Mouse (Mus musculus) liver, embryonic 15.5 days (tissue): ENCODE measurements around the gene Il25. TPM values are rescaled to one million over a fixed set of nuclear protein-coding genes. Genes with fewer than 3 reads are reported as not detected.
"Not testable (repeated sequence)": the region's sequence is repeated elsewhere in the genome, so short reads cannot be mapped to it uniquely, and the experiment has no call there.

Experiments used
- ATAC-seq: fragments of 200-750 bp; cut with Nextera tagmentation; 2 replicates; pipeline ENCODE4 v1.8.0; 2017; ENCODE audit warnings: moderate number of reproducible peaks, mild to moderate bottlenecking, moderate library complexity; ENCODE audit not compliant: insufficient read depth
- H3K27ac ChIP-seq: fragments of 300-500 bp; sonication (generic); replicated peaks from 2 replicates; pipeline ENCODE4 v1.5.1; 2015; ENCODE audit warnings: mild to moderate bottlenecking, inconsistent platforms
- H3K27me3 ChIP-seq: fragments of 300-500 bp; sonication (generic); 2 replicates; pipeline ENCODE4 v1.6.1; 2015; ENCODE audit warnings: mild to moderate bottlenecking, inconsistent platforms
- H3K36me3 ChIP-seq: fragments of 300-500 bp; sonication (generic); replicated peaks from 2 replicates; pipeline ENCODE4 v1.6.1; 2015; ENCODE audit warnings: moderate library complexity, mild to moderate bottlenecking, inconsistent platforms
- H3K4me1 ChIP-seq: fragments of 300-500 bp; sonication (generic); replicated peaks from 2 replicates; pipeline ENCODE4 v1.6.1; 2015; ENCODE audit warnings: inconsistent platforms
- H3K4me2 ChIP-seq: fragments of 300-500 bp; sonication (generic); 2 replicates; pipeline ENCODE4 v1.6.1; 2015; ENCODE audit warnings: moderate library complexity, mild to moderate bottlenecking, inconsistent platforms
- H3K4me3 ChIP-seq: fragments of 300-500 bp; sonication (generic); replicated peaks from 2 replicates; pipeline ENCODE4 v1.5.1; 2015; ENCODE audit warnings: mild to moderate bottlenecking, inconsistent platforms
- H3K9ac ChIP-seq: fragments of 300-500 bp; sonication (generic); 2 replicates; pipeline ENCODE4 v1.6.1; 2015; ENCODE audit warnings: moderate library complexity, mild to moderate bottlenecking, inconsistent platforms
- H3K9me3 ChIP-seq: fragments of 300-500 bp; sonication (generic); replicated peaks from 2 replicates; pipeline ENCODE4 v1.6.1; 2016; ENCODE audit warnings: inconsistent platforms
- WGBS: fragments of 180-500 bp; shearing (Covaris S2); methylation state at CpG from one replicate; pipeline ENCODE4 v1.1.7; 2015; ENCODE audit warnings: mixed read lengths; ENCODE audit not compliant: insufficient replicate concordance; 5-methylcytosine and 5-hydroxymethylcytosine counted together
- polyA plus RNA-seq: library from polyadenylated mRNA; unstranded; fragments of >200 nt; fragmentation: Nextera tagmentation; extraction: Ambion mirVana; gene quantifications from 2 replicates; pipeline ENCODE4 v1.2.1, GENCODE M21; 2015

Gene Il25
- polyA plus RNA-seq, 1 experiment from 2014 or later = not detected

- Histone ChIP-seq H3K27ac (no peak overlapping the region), H3K27me3 (0 out of 2 replicates have a peak, but pooled peaks cover 8% of the 10 kb centered on the region), H3K4me2 (no peak overlapping the region), H3K36me3 (no peaks in the 10 kb centered on the region), H3K9ac (no peak overlapping the region), H3K4me3 (no peak overlapping the region), H3K4me1 (no peaks in the 10 kb centered on the region), H3K9me3 (no peaks in the 10 kb centered on the region)
- 79% methylated on average over 7 of the region's 7 CpGs for WGBS
- no peak for ATAC-seq
These were observed 11.5 kb downstream of the Il25 start for GRCm38 (mm10) chr14:54943971-54944370.

- no peak for ATAC-seq
- H3K27ac ChIP-seq = no peak overlapping the region
- H3K27me3 ChIP-seq = 0 out of 2 replicates have a peak, but pooled peaks cover 8% of the 10 kb centered on the region
- H3K36me3 ChIP-seq = no peaks in the 10 kb centered on the region
- no peaks in the 10 kb centered on the region for H3K4me1 ChIP-seq
- no peak overlapping the region for H3K4me2 ChIP-seq
- 31% methylated on average over 2 of the region's 2 CpGs for WGBS
- no peak overlapping the region for H3K9ac ChIP-seq
- no peak overlapping the region for H3K4me3 ChIP-seq
- H3K9me3 ChIP-seq = no peaks in the 10 kb centered on the region
These were observed 12.4 kb downstream of the Il25 start for GRCm38 (mm10) chr14:54944939-54945338.

DNA sequence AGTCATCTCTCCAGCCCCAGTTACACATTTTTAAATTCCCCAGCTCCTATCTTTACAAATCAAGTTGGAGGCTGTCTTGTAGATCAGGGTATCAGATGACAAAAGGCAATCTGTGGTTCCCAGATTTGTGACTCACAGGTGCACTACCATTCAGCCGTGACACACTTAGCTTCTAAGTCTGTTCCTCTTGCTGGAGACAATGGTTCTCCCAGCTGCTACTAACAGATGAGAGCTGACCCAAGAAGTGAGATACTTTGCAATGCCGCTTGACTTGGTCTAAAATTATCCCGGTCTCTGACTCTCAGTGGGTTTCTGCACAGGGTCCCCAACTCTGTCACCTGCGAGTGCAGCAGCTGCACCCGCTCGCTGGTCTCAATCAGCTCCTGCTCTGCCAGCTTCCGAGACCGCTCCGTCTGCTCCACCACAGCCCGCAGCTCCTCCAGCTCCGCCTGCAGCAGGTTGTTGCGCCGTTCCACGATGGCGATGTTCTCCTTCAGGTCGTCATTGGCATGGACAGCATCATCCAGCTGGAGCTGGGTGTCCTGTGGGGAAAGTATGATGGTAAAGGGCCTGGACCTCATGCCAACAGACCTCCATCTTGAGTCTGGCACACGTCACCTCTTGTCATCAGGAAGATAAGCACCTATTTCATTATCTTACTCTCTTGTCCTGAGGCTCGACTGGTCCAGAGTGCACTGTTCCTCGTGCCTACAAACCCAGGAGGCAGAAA is 13.6 kb downstream of the Il25 start:
- 66% methylated on average over 19 of the region's 19 CpGs for WGBS
- Histone ChIP-seq H3K4me1 (no peaks in the 10 kb centered on the region), H3K4me2 (no peak overlapping the region), H3K9ac (no peak overlapping the region), H3K36me3 (no peaks in the 10 kb centered on the region), H3K27me3 (0 out of 2 replicates have a peak, but pooled peaks cover 6% of the 10 kb centered on the region), H3K4me3 (no peak overlapping the region), H3K27ac (no peak overlapping the region), H3K9me3 (no peaks in the 10 kb centered on the region)
- no peak for ATAC-seq

DNA sequence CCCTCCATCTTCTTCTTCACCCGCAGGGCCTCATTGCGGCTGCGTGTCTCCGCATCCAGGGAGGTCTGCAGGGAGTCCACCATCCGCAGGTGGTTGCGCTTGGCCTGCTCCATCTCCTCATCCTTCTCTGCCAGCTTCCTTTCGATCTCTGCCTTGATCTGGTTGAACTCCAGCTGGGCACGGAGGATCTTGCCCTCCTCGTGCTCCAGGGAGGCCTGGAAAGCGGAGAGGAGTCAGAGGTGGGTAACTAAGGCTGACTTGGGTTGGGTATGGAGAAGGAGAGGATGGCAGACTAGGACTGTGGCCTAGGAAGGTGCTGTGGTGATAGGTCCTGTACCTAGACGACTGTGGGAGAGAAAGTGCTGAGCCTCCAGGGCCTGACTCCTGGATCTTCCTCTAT is 14.5 kb downstream of the Il25 start:
- not testable (repeated sequence) for H3K9me3 ChIP-seq, H3K4me1 ChIP-seq, H3K9ac ChIP-seq, H3K27me3 ChIP-seq, H3K36me3 ChIP-seq, ATAC-seq, H3K4me3 ChIP-seq, H3K4me2 ChIP-seq, H3K27ac ChIP-seq
- WGBS = 68% methylated on average over 11 of the region's 11 CpGs

- Histone ChIP-seq H3K9ac (no peak overlapping the region), H3K36me3 (no peaks in the 10 kb centered on the region), H3K4me3 (no peak overlapping the region), H3K4me1 (no peaks in the 10 kb centered on the region), H3K27ac (no peak overlapping the region), H3K9me3 (no peaks in the 10 kb centered on the region), H3K4me2 (no peak overlapping the region), H3K27me3 (no peaks in the 10 kb centered on the region; the same call in 1 of the 2 replicates)
- ATAC-seq = no peak
- whole genome bisulfite sequencing = 60% methylated on average over 9 of the region's 9 CpGs
These were observed 16.3 kb downstream of the Il25 start for GRCm38 (mm10) chr14:54948781-54949180.

- Histone ChIP-seq H3K9ac (no peak overlapping the region), H3K9me3 (no peaks in the 10 kb centered on the region), H3K4me3 (no peak overlapping the region), H3K27ac (no peak overlapping the region), H3K4me1 (no peaks in the 10 kb centered on the region), H3K36me3 (no peaks in the 10 kb centered on the region), H3K27me3 (no peaks in the 10 kb centered on the region; the same call in 1 of the 2 replicates), H3K4me2 (no peak overlapping the region)
- 49% methylated on average over 12 of the region's 12 CpGs for WGBS
- no peak for ATAC-seq
These were observed 18.0 kb downstream of the Il25 start for GRCm38 (mm10) chr14:54950493-54950892.

- ATAC-seq = no peak
- 58% methylated on average over 6 of the region's 6 CpGs for WGBS
- H3K4me3 ChIP-seq = no peak overlapping the region
- H3K9me3 ChIP-seq = no peaks in the 10 kb centered on the region
- H3K27me3 ChIP-seq = no peaks in the 10 kb centered on the region; the same call in 1 of the 2 replicates
- no peaks in the 10 kb centered on the region for H3K4me1 ChIP-seq
- H3K27ac ChIP-seq = no peak overlapping the region
- H3K4me2 ChIP-seq = no peak overlapping the region
- no peaks in the 10 kb centered on the region for H3K36me3 ChIP-seq
- no peak overlapping the region for H3K9ac ChIP-seq
These were observed 19.1 kb downstream of the Il25 start for GRCm38 (mm10) chr14:54951587-54951986.

GRCm38 (mm10) chr14:54953664-54954206 is 21.2 kb downstream of the Il25 start:
- no peaks in the 10 kb centered on the region for H3K9me3 ChIP-seq
- ATAC-seq = no peak
- H3K4me3 ChIP-seq = no peak overlapping the region
- WGBS = 67% methylated on average over 8 of the region's 8 CpGs
- H3K27ac ChIP-seq = no peak overlapping the region
- H3K9ac ChIP-seq = no peak overlapping the region
- H3K27me3 ChIP-seq = no peaks in the 10 kb centered on the region; the same call in 1 of the 2 replicates
- no peak overlapping the region for H3K4me2 ChIP-seq
- no peaks in the 10 kb centered on the region for H3K36me3 ChIP-seq
- H3K4me1 ChIP-seq = no peaks in the 10 kb centered on the region

- no peaks in the 10 kb centered on the region for H3K36me3 ChIP-seq
- no peak overlapping the region for H3K27ac ChIP-seq
- no peaks in the 10 kb centered on the region for H3K9me3 ChIP-seq
- WGBS = 57% methylated on average over 3 of the region's 3 CpGs
- no peak overlapping the region for H3K4me3 ChIP-seq
- ATAC-seq = no peak
- no peaks in the 10 kb centered on the region for H3K4me1 ChIP-seq
- no peaks in the 10 kb centered on the region; the same call in 1 of the 2 replicates for H3K27me3 ChIP-seq
- H3K9ac ChIP-seq = no peak overlapping the region
- H3K4me2 ChIP-seq = no peak overlapping the region
These were observed 22.0 kb downstream of the Il25 start for GRCm38 (mm10) chr14:54954474-54954873.

DNA sequence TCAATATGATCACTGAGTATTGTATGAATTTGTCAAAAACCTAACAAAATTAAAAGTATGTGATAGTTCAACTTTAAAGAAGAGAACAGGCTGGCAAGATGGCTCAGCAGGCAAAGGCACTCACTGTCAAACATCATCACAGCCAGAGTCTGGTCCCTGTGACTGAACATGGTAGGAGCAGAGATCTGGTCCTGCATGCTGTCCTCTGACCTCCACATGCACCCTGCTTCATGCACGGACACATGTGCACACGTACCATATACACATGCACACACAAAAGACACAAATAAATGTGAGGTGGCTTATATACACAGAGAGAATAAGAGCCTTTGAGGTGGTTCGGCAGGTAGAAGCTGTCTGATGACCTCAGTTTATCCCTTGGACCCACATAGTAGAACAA is 23.0 kb downstream of the Il25 start:
- H3K27me3 ChIP-seq = no peaks in the 10 kb centered on the region; the same call in 1 of the 2 replicates
- H3K4me1 ChIP-seq = no peaks in the 10 kb centered on the region
- H3K9ac ChIP-seq = no peak overlapping the region
- no peaks in the 10 kb centered on the region for H3K36me3 ChIP-seq
- no peak overlapping the region for H3K4me2 ChIP-seq
- WGBS = 62% methylated on average over 3 of the region's 3 CpGs
- H3K27ac ChIP-seq = no peak overlapping the region
- H3K4me3 ChIP-seq = no peak overlapping the region
- no peak for ATAC-seq
- H3K9me3 ChIP-seq = no peaks in the 10 kb centered on the region

DNA sequence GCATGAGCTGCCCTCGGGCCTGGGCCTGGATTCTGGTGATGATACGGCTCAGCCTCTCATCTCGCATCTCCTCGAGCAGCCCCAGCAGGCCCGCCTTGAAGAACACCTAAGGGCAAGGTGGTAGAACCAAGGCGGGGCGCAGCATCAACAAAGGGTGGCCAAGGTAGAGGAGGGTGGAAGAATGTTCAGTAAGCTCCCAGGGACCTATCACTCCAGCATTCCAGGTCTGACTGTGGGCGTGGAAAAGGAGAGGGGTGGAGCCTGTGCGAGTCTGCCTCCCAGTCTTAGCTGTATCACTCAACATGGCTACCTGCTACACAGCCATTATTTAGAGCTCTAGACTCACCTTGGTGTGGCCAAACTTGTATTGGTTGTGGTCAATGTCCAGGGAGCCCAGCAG is 24.0 kb downstream of the Il25 start:
- no peaks in the 10 kb centered on the region for H3K9me3 ChIP-seq
- H3K27ac ChIP-seq = no peak overlapping the region
- no peak overlapping the region for H3K4me3 ChIP-seq
- H3K4me2 ChIP-seq = no peak overlapping the region
- H3K4me1 ChIP-seq = no peaks in the 10 kb centered on the region
- H3K36me3 ChIP-seq = no peaks in the 10 kb centered on the region
- H3K9ac ChIP-seq = no peak overlapping the region
- no peak for ATAC-seq
- H3K27me3 ChIP-seq = no peaks in the 10 kb centered on the region; the same call in 1 of the 2 replicates
- 65% methylated on average over 9 of the region's 9 CpGs for WGBS
